Mouse (Mus musculus): Measurements from ENCODE around the gene H2-DMb1. TPM values are rescaled to one million over a fixed set of nuclear protein-coding genes. Genes with fewer than 3 reads are reported as not detected.
A peak's percentile ranks its signal among the peaks of the same experiment; 100 is the strongest.

H2-DMb1 gene
- polyA plus RNA-seq, 1 experiment from 2014 or later = 3.2 TPM

DNA sequence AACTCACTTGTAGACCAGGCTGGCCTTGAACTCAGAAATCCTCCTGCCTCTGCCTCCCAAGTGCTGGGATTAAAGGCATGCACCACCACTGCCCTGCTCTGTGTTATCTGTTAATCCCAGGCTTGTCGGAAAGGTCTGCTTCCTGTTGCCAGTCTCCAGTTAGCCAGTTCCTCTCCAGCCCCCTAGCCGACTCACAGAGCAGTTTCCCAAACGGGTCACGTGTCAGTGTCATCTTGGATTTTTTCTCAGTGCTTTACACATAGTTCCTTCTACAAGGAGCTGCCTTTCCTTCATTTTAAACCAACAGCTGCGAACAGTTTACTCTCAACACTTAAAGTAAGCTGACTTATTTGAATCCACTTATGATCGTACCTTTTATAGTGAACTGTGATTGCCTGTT, 28.2 kb upstream of the H2-DMb1 start:
- no peak overlapping the region; the same call in 1 of the 2 replicates for H3K4me3 ChIP-seq
- no peak for ATAC-seq (ENCODE audit: borderline replicate concordance, extremely low read depth, low FRiP score, low TSS enrichment)
- no peaks in the 10 kb centered on the region for H3K9me3 ChIP-seq
- peak overlapping the region; percentile 25; the same call in 1 of the 2 replicates for H3K4me2 ChIP-seq
- H3K9ac ChIP-seq = no peak overlapping the region
- no peak overlapping the region for H3K27ac ChIP-seq
- no peaks in the 10 kb centered on the region for H3K27me3 ChIP-seq
- peaks cover 47% of the 10 kb centered on the region for H3K4me1 ChIP-seq
- no peaks in the 10 kb centered on the region for H3K36me3 ChIP-seq
- WGBS = 62% methylated on average over 6 of the region's 6 CpGs

DNA sequence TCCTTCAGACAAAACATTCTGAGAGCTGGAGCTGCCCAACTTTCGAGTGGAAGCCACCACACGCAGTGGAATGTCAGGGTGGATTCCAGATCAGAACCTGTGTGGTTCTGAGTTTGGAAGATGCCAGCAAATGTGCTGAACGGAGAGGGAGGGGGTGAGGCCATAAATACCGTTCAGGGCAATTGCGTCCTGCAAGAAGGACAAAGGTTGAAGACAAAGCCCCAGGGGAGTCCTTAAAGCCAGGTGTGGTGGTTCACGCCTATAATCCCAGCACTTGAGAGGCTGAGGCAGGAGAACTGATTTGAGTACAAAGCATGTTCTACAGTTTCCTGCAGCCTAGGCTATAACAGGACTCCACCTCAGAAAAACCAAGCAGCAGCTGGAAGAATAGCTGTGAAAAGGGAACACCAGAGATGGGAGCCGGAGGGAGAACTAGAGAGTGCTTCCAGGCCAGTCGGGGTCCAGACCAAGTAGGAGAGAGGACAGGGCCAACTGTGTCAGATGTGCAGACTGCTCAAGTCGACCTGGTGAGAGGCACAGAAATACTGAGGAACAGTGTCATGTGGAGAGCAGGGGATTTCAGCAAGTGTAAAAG, 25.9 kb upstream of the H2-DMb1 start:
- Histone ChIP-seq H3K4me3 (no peak overlapping the region), H3K4me1 (peaks cover 47% of the 10 kb centered on the region), H3K27me3 (no peaks in the 10 kb centered on the region), H3K9me3 (no peaks in the 10 kb centered on the region), H3K36me3 (no peaks in the 10 kb centered on the region), H3K27ac (no peak overlapping the region), H3K4me2 (no peak overlapping the region), H3K9ac (no peak overlapping the region)
- WGBS = 58% methylated on average over 9 of the region's 9 CpGs
- no peak for ATAC-seq (ENCODE audit: borderline replicate concordance, extremely low read depth, low FRiP score, low TSS enrichment)

DNA sequence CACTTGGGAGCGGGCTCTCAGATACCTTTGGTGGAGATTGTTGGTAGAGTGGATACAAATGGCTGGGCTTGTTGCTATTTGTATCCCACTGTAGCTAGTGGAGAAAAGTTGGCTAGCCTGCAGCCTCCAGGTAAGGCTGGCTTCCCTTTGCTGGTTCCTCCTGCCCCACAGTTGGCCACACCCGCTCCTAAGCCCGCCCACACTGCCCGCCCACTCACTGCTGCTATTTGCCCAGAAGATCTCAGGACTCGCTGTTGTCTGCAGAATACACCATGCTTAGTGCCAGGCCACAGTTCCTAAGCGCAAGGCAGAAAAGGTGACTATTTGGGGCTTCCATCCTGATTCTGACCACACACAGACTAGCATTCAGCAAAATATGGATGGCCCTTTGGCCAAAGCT, 25.4 kb upstream of the H2-DMb1 start:
- no peak; the same call in 1 of the 2 replicates for ATAC-seq (ENCODE audit: borderline replicate concordance, extremely low read depth, low FRiP score, low TSS enrichment)
- Histone ChIP-seq H3K9me3 (no peaks in the 10 kb centered on the region), H3K27me3 (no peaks in the 10 kb centered on the region), H3K4me1 (peaks cover 47% of the 10 kb centered on the region), H3K9ac (no peak overlapping the region), H3K36me3 (no peaks in the 10 kb centered on the region), H3K27ac (no peak overlapping the region), H3K4me2 (no peak overlapping the region), H3K4me3 (no peak overlapping the region)
- 34% methylated on average over 6 of the region's 6 CpGs for whole genome bisulfite sequencing

DNA sequence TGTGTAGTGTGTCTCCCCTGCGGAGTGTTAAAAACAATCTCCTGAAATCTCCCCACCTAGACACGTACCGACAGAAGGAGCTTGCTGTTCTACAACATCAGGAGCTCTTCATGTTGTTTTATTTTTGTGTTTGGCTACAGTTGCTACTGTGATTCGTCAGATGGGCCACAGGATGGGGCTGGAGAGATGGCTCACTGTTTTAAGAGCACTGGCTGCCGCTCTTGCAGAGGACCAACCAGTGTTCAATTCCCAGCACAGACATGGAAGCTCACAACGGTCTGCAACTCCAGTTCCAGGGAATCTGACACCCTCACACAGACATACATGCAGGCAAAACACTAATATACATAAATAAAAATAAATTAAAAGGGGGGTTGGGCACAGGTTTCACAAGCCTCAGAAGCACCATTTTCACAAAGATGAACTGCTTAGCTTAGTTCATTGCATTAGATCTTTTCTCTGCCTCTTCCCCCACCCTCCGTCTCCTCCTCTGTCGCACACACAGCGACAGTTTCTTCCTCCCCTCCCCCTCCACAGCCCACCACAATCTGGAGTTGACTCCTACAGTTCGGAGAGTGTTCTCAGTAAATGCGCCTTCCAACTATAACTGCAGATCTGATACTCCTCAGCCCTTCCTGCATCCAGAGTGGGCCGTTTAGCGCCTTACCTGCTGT, 24.5 kb upstream of the H2-DMb1 start:
- peak overlapping the region; percentile 18; the same call in 1 of the 2 replicates for H3K4me2 ChIP-seq
- H3K9me3 ChIP-seq = no peaks in the 10 kb centered on the region
- no peak for ATAC-seq (ENCODE audit: borderline replicate concordance, extremely low read depth, low FRiP score, low TSS enrichment)
- H3K36me3 ChIP-seq = no peaks in the 10 kb centered on the region
- H3K27ac ChIP-seq = no peak overlapping the region
- H3K4me1 ChIP-seq = peaks cover 47% of the 10 kb centered on the region
- 25% methylated on average over 13 of the region's 13 CpGs for WGBS
- H3K4me3 ChIP-seq = no peak overlapping the region
- no peak overlapping the region for H3K9ac ChIP-seq
- H3K27me3 ChIP-seq = no peaks in the 10 kb centered on the region

DNA sequence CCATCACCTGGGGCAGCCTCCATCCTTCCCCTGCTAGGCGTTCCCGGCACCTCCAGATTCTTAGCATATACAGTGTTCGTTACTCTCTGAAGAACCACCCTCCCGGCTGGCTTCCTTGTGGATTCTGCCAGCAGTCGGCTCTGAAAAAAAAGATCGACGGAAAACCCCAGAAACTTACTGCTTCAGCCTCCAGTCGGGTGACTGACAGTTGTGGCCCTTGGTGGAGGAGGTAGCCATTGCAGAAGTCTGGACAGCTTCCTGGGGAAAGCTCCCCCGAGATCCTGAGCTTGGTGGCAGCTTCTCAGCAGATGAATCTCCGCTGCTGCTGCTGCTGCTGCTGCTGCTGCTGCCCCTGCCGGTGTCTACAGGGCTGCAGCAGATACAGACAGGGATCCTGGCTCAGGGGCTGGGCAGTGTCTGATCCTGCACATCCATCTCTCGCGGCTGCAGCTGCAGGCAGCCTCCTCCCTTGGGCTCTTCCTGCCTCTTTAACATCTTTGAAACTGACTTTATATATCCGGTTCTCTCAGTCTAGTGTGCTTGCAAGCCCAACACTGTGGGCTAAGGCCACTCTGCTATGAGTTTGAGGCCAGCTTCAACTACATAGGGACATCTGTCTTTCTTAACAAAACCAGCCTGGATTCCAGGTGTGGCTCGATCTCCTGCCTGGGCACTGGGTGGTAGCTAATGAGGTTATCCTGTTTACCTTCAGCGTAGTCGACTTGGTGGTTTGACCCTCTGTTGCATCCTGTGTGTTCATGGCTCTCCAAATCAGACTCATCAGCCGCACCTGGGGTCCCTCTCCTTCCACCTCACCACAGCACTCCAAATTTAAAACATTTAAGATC, 23.7 kb upstream of the H2-DMb1 start:
- no peak overlapping the region; the same call in 1 of the 2 replicates for H3K27ac ChIP-seq
- peak overlapping the region; percentile 18; the same call in 1 of the 2 replicates for H3K4me2 ChIP-seq
- no peak for ATAC-seq (ENCODE audit: borderline replicate concordance, extremely low read depth, low FRiP score, low TSS enrichment)
- H3K4me1 ChIP-seq = peaks cover 40% of the 10 kb centered on the region
- no peak overlapping the region for H3K9ac ChIP-seq
- H3K9me3 ChIP-seq = no peaks in the 10 kb centered on the region
- H3K36me3 ChIP-seq = no peaks in the 10 kb centered on the region
- H3K27me3 ChIP-seq = no peaks in the 10 kb centered on the region
- 17% methylated on average over 18 of the region's 18 CpGs for WGBS
- no peak overlapping the region for H3K4me3 ChIP-seq

DNA sequence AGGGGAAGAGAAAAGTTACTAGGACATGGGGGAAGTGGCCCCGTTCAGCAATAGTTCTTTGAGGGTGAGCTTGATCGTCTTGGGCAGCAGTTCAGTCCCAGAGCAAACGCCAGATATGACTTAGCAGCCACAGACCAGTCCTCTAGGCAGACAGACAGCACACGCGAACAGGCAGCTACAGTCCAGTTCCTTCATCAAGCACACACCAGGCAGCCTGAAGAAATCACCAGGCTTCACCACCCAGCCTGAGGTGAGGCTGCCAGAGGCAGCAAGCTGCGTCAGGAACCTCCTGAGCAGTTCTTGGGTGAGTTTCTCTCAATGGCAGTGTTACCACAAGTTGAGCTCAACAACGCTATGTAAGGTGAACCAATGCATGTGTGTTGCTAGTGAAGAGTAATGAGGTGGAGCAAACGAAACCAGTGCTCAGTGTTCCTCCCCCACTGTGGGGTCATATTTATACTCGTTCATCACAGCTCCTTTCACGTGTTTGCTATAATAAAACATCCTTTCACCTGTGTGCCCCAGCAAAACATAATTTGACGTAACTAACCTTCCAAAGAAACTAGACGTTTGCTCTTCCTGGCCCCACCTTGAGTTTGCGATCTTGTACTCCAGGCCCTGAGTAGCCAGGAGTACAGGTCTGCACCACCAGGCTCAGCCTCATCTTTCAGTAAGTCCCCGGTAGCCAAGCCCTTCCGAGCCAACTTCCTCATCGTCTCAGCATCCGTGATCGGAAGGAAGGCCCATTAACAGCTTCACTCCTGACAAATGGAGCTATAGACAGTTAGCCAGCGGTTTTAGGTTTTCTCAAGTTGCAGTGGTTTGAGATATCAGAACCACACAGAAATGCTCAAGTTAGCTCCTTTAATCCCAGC, 22.6 kb upstream of the H2-DMb1 start:
- H3K36me3 ChIP-seq = no peaks in the 10 kb centered on the region
- WGBS = 59% methylated on average over 19 of the region's 19 CpGs
- ATAC-seq (ENCODE audit: borderline replicate concordance, extremely low read depth, low FRiP score, low TSS enrichment) = no peak

DNA sequence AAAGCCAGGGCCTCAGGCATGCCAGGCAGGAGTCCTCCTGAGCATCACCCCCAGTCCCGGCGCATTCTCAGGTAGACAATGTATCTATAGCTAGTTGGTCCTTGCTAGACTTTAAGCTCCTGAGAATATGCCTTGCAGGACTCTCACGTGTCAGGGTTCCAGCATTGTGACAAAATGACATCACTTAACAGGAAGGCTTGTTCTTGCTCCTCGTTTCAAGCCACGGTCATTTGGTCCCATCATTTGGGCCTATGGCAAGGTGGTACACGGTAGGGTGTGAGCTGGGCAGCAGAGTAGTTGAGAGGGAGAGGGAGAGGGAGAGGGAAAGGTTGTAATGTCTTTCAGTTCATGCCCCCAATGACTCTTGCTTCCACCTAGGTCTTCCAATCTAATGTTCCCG, 21.0 kb upstream of the H2-DMb1 start:
- no peak for ATAC-seq (ENCODE audit: borderline replicate concordance, extremely low read depth, low FRiP score, low TSS enrichment)
- H3K4me2 ChIP-seq = no peak overlapping the region
- H3K9me3 ChIP-seq = no peaks in the 10 kb centered on the region
- WGBS = 81% methylated on average over 7 of the region's 7 CpGs
- no peak overlapping the region for H3K4me3 ChIP-seq
- no peak overlapping the region for H3K9ac ChIP-seq
- H3K27ac ChIP-seq = no peak overlapping the region
- peaks cover 34% of the 10 kb centered on the region for H3K4me1 ChIP-seq
- no peaks in the 10 kb centered on the region for H3K36me3 ChIP-seq
- peaks cover 6% of the 10 kb centered on the region; the same call in 1 of the 2 replicates for H3K27me3 ChIP-seq

More for the DNA sequence above, 22.6 kb upstream of the H2-DMb1 start:
- Histone ChIP-seq H3K27me3 (no peaks in the 10 kb centered on the region), H3K4me3 (no peak overlapping the region), H3K9me3 (no peaks in the 10 kb centered on the region), H3K9ac (no peak overlapping the region), H3K4me2 (no peak overlapping the region), H3K27ac (no peak overlapping the region), H3K4me1 (peaks cover 31% of the 10 kb centered on the region)

DNA sequence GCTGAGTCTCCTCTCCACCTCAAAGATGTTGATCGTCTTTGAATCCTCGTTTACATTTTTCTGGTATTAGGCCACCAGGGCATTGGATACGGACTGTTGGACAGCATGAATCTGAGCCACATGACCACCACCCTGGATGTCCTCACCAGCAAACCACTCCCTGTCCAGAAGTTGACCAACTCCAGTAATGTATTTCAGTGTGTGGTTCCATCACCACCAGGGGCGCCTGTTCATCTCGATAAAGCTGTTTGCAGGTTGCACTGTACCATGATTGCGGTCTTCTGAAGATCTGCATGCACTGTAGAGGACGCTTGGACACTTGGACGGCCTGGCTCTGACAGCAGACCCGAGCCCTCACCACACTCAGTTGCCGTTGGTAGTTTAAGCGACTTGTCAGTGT, 19.6 kb upstream of the H2-DMb1 start:
- peaks cover 22% of the 10 kb centered on the region for H3K4me1 ChIP-seq
- peaks cover 17% of the 10 kb centered on the region for H3K27me3 ChIP-seq
- no peak overlapping the region for H3K27ac ChIP-seq
- H3K4me3 ChIP-seq = no peak overlapping the region
- WGBS = 77% methylated on average over 11 of the region's 11 CpGs
- no peak for ATAC-seq (ENCODE audit: borderline replicate concordance, extremely low read depth, low FRiP score, low TSS enrichment)
- H3K4me2 ChIP-seq = no peak overlapping the region
- no peaks in the 10 kb centered on the region for H3K36me3 ChIP-seq
- H3K9ac ChIP-seq = no peak overlapping the region
- H3K9me3 ChIP-seq = no peaks in the 10 kb centered on the region

DNA sequence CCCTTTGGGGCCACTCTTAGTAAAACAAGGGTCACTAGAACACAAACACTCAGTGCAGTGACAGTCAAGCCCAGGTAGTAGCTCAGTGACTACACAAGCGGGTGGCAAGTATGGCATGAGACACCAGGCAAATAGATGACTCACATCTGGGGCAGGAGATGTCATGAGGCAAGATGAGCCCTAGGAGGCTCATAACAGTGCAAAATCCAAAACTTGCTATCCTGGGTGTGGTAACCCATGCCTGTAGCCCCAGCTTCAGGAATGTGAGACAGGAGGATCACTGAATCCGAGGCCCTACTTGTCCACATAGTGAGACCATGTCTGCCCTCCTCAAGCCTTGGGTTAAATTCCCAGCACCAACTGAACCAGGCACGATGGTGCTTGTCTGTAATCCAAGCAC, 18.4 kb upstream of the H2-DMb1 start:
- Histone ChIP-seq H3K4me3 (no peak overlapping the region), H3K9me3 (no peaks in the 10 kb centered on the region), H3K36me3 (no peaks in the 10 kb centered on the region), H3K27me3 (peaks cover 28% of the 10 kb centered on the region), H3K4me2 (no peak overlapping the region), H3K9ac (no peak overlapping the region), H3K27ac (no peak overlapping the region), H3K4me1 (peaks cover 16% of the 10 kb centered on the region)
- ATAC-seq (ENCODE audit: borderline replicate concordance, extremely low read depth, low FRiP score, low TSS enrichment) = no peak
- 72% methylated on average over 3 of the region's 3 CpGs for WGBS

DNA sequence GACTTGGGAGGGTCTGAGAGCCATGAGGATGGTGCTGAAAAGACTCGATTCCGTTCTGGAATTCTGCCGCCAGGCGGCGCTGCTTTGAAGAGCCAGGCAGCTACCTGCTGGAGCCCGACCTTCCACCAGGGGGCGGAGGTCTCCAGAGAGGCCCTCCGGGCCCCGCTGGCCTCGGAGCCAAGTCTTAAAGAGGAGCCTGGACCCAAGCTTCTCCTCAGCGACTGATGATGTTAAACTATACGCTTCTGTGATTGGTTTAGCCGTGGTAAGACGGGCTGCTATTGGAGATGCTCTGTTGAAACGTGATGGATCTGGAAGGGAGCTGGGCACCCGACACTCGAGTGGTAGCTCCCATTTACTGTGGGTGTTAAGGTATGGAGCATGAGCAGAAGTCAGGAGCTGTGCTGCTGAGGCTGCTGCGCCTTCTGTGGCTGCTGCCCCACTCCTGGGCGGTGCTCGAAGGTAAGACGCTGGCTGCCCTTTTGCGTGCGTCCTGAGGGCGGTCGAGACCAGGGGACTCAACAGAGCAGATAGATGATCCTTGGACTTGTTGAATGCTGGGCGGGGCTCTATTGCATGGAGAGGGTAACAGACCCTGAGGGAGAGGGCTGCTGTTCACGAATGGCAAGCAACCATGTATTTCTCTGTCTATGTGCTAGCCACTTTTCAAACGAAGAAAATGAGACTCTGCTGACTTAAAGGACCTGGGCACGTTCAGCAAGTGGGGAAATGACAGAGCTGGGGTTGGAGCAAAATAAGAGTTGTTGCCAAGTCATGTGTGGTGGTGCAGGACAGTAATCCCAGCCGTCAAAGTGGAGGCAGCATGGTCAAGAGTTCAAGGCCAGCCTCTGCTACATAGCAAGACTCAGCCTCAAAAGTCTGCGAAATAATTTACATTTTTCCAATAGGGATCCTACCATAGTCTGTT, 17.3 kb upstream of the H2-DMb1 start:
- no peaks in the 10 kb centered on the region for H3K9me3 ChIP-seq
- no peak overlapping the region for H3K27ac ChIP-seq
- H3K4me1 ChIP-seq = peaks cover 22% of the 10 kb centered on the region
- H3K9ac ChIP-seq = no peak overlapping the region
- peak overlapping the region; percentile 38 for H3K4me3 ChIP-seq
- peaks cover 38% of the 10 kb centered on the region for H3K27me3 ChIP-seq
- 6% methylated on average over 31 of the region's 31 CpGs for WGBS
- H3K4me2 ChIP-seq = peak overlapping the region; percentile 77
- ATAC-seq (ENCODE audit: borderline replicate concordance, extremely low read depth, low FRiP score, low TSS enrichment) = peak; percentile 97
- no peaks in the 10 kb centered on the region for H3K36me3 ChIP-seq
